Mouse (Mus musculus): ENCODE data around the gene Wdr60. TPM values are rescaled to one million over a fixed set of nuclear protein-coding genes. Genes with fewer than 3 reads are reported as not detected.

The Wdr60 gene
- total RNA-seq, 2 experiments from 2014 or later: 11.8 to 12.1 TPM

GRCm38 (mm10) chr12:116183212-116183935 lies 79.4 kb downstream of the Wdr60 start:
- DNase-seq: no peak

GRCm38 (mm10) chr12:116182376-116182775 lies 80.4 kb downstream of the Wdr60 start:
- no peak for DNase-seq

GRCm38 (mm10) chr12:116181436-116182050 lies 81.3 kb downstream of the Wdr60 start:
- peak; percentile 32 for DNase-seq

- DNase-seq: peak; percentile 17
Measured at GRCm38 (mm10) chr12:116176930-116177329, 85.9 kb downstream of the Wdr60 start.

- DNase-seq: peak; percentile 15
Measured at GRCm38 (mm10) chr12:116169666-116170065, 93.2 kb downstream of the Wdr60 start.

- DNase-seq: no peak
Measured at GRCm38 (mm10) chr12:116165368-116165767, 97.5 kb downstream of the Wdr60 start.

GRCm38 (mm10) chr12:116159695-116160094 lies 103.1 kb downstream of the Wdr60 start:
- DNase-seq: no peak

- no peak for DNase-seq
Measured at GRCm38 (mm10) chr12:116159223-116159622, 103.6 kb downstream of the Wdr60 start.

- DNase-seq: no peak
Measured at GRCm38 (mm10) chr12:116156792-116157532, 105.9 kb downstream of the Wdr60 start.

Small RNA genes lying within 50 kb of the gene (microRNA-seq; reads per million reads assigned to microRNA genes)
- not detected for gene Gm23190

Other genes with a start within 250 kb of the Wdr60 start
- gene Zfp386, start 215.3 kb downstream of the Wdr60 start, total RNA-seq (2021): 10 to 100 TPM; 33.8 to 49.5 TPM
- under 1 TPM; 0.67 to 0.78 TPM for gene Vipr2, start 185.3 kb downstream of the Wdr60 start, total RNA-seq (2021)
- gene Gm11027, start 12.4 kb upstream of the Wdr60 start, total RNA-seq (2021): not detected
- 10 to 100 TPM; 42.2 to 46.8 TPM for gene Esyt2, start 18.2 kb upstream of the Wdr60 start, total RNA-seq (2021)
- 10 to 100 TPM; 22.1 to 23.0 TPM for gene Ncapg2, start 142.4 kb upstream of the Wdr60 start, total RNA-seq (2021)
- gene Ptprn2, start 222.7 kb upstream of the Wdr60 start, total RNA-seq (2021): 10 to 100 TPM; 13.1 to 17.2 TPM